15 mouse cellular contexts compared by ENCODE assay signal in the genomic region with DNA sequence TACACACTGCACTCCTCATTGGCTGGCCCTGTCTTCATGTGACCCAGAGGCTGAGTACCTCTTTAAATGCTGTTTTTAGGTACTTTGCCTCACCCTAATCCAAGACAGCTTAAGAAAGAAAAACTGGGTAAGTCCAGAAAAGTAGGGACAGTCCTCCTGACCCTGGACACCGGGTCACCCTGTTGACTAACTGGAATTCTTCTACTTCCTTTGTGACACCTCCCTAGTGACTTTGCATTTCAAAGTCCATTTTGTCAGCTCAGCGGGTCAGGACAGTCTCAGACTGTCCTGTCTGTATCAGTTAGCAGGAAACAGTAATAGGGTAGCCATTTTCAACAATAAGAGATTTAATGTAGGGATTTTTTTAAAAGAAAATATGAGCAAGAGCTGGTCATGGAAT.
"Had no signal": no experiment of that assay in that cellular context is flagged by ENCODE, and none has a peak within 500 bp of the region (broad histone marks: within the 10 kb centered on the region; RNA-seq: fewer than 3 reads in every experiment).

No protein-coding gene starts in this region.

- ATAC-seq: lung, postnatal 0 days had no signal

- H3K27me3 ChIP-seq: limb, embryonic 12.5 days; liver, embryonic 13.5 days; neural tube, embryonic 15.5 days had no signal

- H3K4me3 ChIP-seq: layer of hippocampus, adult 2 months; limb, embryonic 12.5 days; liver, embryonic 13.5 days; midbrain, embryonic 10.5 days; myocyte; neural tube, embryonic 15.5 days had no signal

- H3K4me1 ChIP-seq: limb, embryonic 12.5 days; midbrain, embryonic 10.5 days; neural tube, embryonic 15.5 days had no signal

- H3K4me2 ChIP-seq: hindbrain, embryonic 14.5 days; limb, embryonic 12.5 days; liver, embryonic 13.5 days; neural tube, embryonic 15.5 days had no signal

- DNase-seq: liver, embryonic 13.5 days; lung, adult 2 months; lung, postnatal 36 days; midbrain, embryonic 14.5 days; right cerebral cortex, adult 18-20 months; right cerebral cortex, postnatal 25 days; thymus, postnatal 25 days had no signal

- H3K27ac ChIP-seq: hindbrain, embryonic 14.5 days; kidney, postnatal 0 days; layer of hippocampus, adult 2 months; limb, embryonic 12.5 days; liver, embryonic 13.5 days; midbrain, embryonic 10.5 days; neural tube, embryonic 15.5 days had no signal

- H3K9me3 ChIP-seq: limb, embryonic 12.5 days; liver, embryonic 13.5 days; midbrain, embryonic 10.5 days; neural tube, embryonic 15.5 days had no signal

- H3K9ac ChIP-seq: hindbrain, embryonic 14.5 days; limb, embryonic 12.5 days; liver, embryonic 13.5 days; neural tube, embryonic 15.5 days had no signal

- H3K36me3 ChIP-seq: limb, embryonic 12.5 days; liver, embryonic 13.5 days; midbrain, embryonic 10.5 days; neural tube, embryonic 15.5 days had no signal
